8 mouse cellular contexts compared by ENCODE assay signal in the genomic region with DNA sequence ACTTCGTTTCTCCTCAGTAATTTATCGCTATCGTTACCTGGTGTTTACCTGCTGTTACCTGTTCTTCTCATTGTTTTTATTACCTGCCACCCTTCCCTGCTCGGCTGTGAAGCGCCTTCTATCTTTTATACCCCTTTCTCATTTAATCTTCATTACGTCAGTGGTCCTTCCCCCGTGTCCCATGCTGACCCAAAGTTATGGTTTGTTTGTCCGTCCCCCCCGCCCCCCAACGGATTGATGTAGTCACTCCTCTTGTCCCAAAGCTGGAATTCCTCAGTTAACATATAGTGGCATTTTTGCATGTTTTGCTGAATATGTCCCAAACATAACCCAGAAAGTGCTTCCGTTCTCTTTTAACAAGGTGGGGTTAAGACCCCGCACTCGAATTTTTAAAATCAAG. TPM values are rescaled to one million over a fixed set of nuclear protein-coding genes. Genes with fewer than 3 reads are reported as not detected.
DNase-seq lines count a peak whose midpoint lies in the region; ATAC-seq and TF ChIP-seq lines count a peak whose summit lies in the region.

No protein-coding gene starts in this region.

- TF ChIP-seq CTCF in lung, postnatal 0 days (IDR thresholded peaks at IDR 0.05) = no peak; the same call in 1 of the 2 replicates
- TF ChIP-seq CTCF in embryonic fibroblast, embryonic 13.5 days (IDR thresholded peaks at IDR 0.05; ENCODE audit: borderline replicate concordance, insufficient read depth, low read length) = no peak
- TF ChIP-seq CTCF in small intestine, adult 2 months (IDR thresholded peaks at IDR 0.05; ENCODE audit: extremely low read depth, insufficient read length, insufficient replicate concordance, low read depth, low read length) = no peak

- no peak for TF ChIP-seq EP300 in lung, postnatal 0 days (IDR thresholded peaks at IDR 0.05)

- peaks cover 10% of the 10 kb centered on the region; the same call in 1 of the 2 replicates for H3K36me3 ChIP-seq in lung, postnatal 0 days (ENCODE audit: insufficient read depth, low read length)
- peaks cover 39% of the 10 kb centered on the region for H3K36me3 ChIP-seq in limb, embryonic 13.5 days
- peaks cover 16% of the 10 kb centered on the region for H3K36me3 ChIP-seq in small intestine, adult 2 months (ENCODE audit: control insufficient read depth, insufficient read depth, low read length)

- peaks cover 6% of the 10 kb centered on the region; the same call in 1 of the 2 replicates for H3K4me1 ChIP-seq in lung, postnatal 0 days (ENCODE audit: insufficient read depth, low read depth, low read length)
- no peaks in the 10 kb centered on the region for H3K4me1 ChIP-seq in embryonic fibroblast, embryonic 13.5 days (ENCODE audit: control insufficient read depth, insufficient read depth, low read length)
- peaks cover 16% of the 10 kb centered on the region for H3K4me1 ChIP-seq in limb, embryonic 13.5 days
- peaks cover 2% of the 10 kb centered on the region; the same call in 1 of the 2 replicates for H3K4me1 ChIP-seq in small intestine, adult 2 months (ENCODE audit: control insufficient read depth, insufficient read depth, insufficient read length, low read length)

- peak overlapping the region; percentile 75 for H3K9ac ChIP-seq in lung, postnatal 0 days (replicated peaks; ENCODE audit: low read depth)
- H3K9ac ChIP-seq in limb, embryonic 13.5 days = peak overlapping the region; percentile 87

- peak overlapping the region; percentile 63 for H3K4me3 ChIP-seq in lung, postnatal 0 days (ENCODE audit: low read depth, low read length)
- peak overlapping the region; percentile 88 for H3K4me3 ChIP-seq in embryonic fibroblast, embryonic 13.5 days (ENCODE audit: insufficient read depth, low read length)
- peak overlapping the region; percentile 89 for H3K4me3 ChIP-seq in limb, embryonic 13.5 days
- peak overlapping the region; percentile 95 for H3K4me3 ChIP-seq in small intestine, adult 2 months (ENCODE audit: low read depth, low read length)

- WGBS in lung, postnatal 0 days = 3% methylated on average over 13 of the region's 13 CpGs
- WGBS in limb, embryonic 13.5 days = 4% methylated on average over 13 of the region's 13 CpGs
- 1% methylated on average over 13 of the region's 13 CpGs for WGBS in small intestine, adult 2 months

- TF ChIP-seq POLR2A in embryonic fibroblast, embryonic 13.5 days (IDR thresholded peaks at IDR 0.05; ENCODE audit: low read depth, low read length) = no peak
- no peak for TF ChIP-seq POLR2A in small intestine, adult 2 months (IDR thresholded peaks at IDR 0.05; ENCODE audit: low read depth, low read length)

- H3K4me2 ChIP-seq in lung, postnatal 0 days (replicated peaks; ENCODE audit: low read depth, low read length) = peak overlapping the region; percentile 68
- peak overlapping the region; percentile 85 for H3K4me2 ChIP-seq in limb, embryonic 13.5 days (replicated peaks)

- DNase-seq in lung, postnatal 0 days (ENCODE audit: low spot score) = peak; percentile 17
- no peak for DNase-seq in lung, postnatal 14 days
- no peak for DNase-seq in ovary, postnatal 36 days (ENCODE audit: low spot score)
- no peak for DNase-seq in thymus, adult 18-20 months
- DNase-seq in ovary, adult 18-20 months (ENCODE audit: low spot score) = no peak

- peak overlapping the region; percentile 33; the same call in 1 of the 2 replicates for H3K27ac ChIP-seq in lung, postnatal 0 days (ENCODE audit: low read length)
- peak overlapping the region; percentile 36 for H3K27ac ChIP-seq in embryonic fibroblast, embryonic 13.5 days (ENCODE audit: insufficient read depth, low read length)
- peak overlapping the region; percentile 65; the same call in 1 of the 2 replicates for H3K27ac ChIP-seq in limb, embryonic 13.5 days
- peak overlapping the region; percentile 43 for H3K27ac ChIP-seq in small intestine, adult 2 months (ENCODE audit: insufficient read depth, low read depth, low read length)

- H3K27me3 ChIP-seq in lung, postnatal 0 days (replicated peaks; ENCODE audit: insufficient read depth, low read length) = no peaks in the 10 kb centered on the region
- H3K27me3 ChIP-seq in limb, embryonic 13.5 days = no peaks in the 10 kb centered on the region
- no peaks in the 10 kb centered on the region for H3K27me3 ChIP-seq in small intestine, adult 2 months (ENCODE audit: control insufficient read depth, insufficient read depth, low read length)

- no peaks in the 10 kb centered on the region for H3K9me3 ChIP-seq in lung, postnatal 0 days (ENCODE audit: low read length)
- no peaks in the 10 kb centered on the region for H3K9me3 ChIP-seq in limb, embryonic 13.5 days

- no peak for ATAC-seq in lung, postnatal 0 days
- no peak for ATAC-seq in limb, embryonic 13.5 days (ENCODE audit: low FRiP score, low read depth)

RNA-seq across cellular contexts. Expression of a gene that starts 0.7 kb away (rescaled TPM):
- polyA plus RNA-seq in lung, postnatal 0 days (2015; fragmentation: Nextera tagmentation; extraction: Ambion mirVana) = 59.8 and 62.1 TPM in 2 replicates
- polyA plus RNA-seq in embryonic fibroblast, embryonic 13.5 days (2011; ENCODE audit: insufficient read length, low read depth, missing spikeins) = 30.4 and 31.2 TPM in 2 replicates
- 30.2 and 34.0 TPM in 2 replicates for polyA plus RNA-seq in limb, embryonic 13.5 days (2015; fragmentation: Nextera tagmentation; extraction: Ambion mirVana)
- polyA plus RNA-seq in small intestine, adult 2 months (2012; rRNA removed) = 36.4 and 62.8 TPM in 2 replicates

RNA-seq across cellular contexts. Expression of a gene that starts 5.0 kb away (rescaled TPM):
- polyA plus RNA-seq in lung, postnatal 0 days (2015; fragmentation: Nextera tagmentation; extraction: Ambion mirVana) = 113 and 119 TPM in 2 replicates
- 106 and 112 TPM in 2 replicates for polyA plus RNA-seq in embryonic fibroblast, embryonic 13.5 days (2011; ENCODE audit: insufficient read length, low read depth, missing spikeins)
- 224 and 240 TPM in 2 replicates for polyA plus RNA-seq in limb, embryonic 13.5 days (2015; fragmentation: Nextera tagmentation; extraction: Ambion mirVana)
- polyA plus RNA-seq in small intestine, adult 2 months (2012; rRNA removed) = 0.14 and 0.89 TPM in 2 replicates

RNA-seq across cellular contexts. Expression of a gene that starts 18.0 kb away (rescaled TPM):
- polyA plus RNA-seq in lung, postnatal 0 days (2015; fragmentation: Nextera tagmentation; extraction: Ambion mirVana) = 13.6 and 13.8 TPM in 2 replicates
- 34.4 and 44.8 TPM in 2 replicates for polyA plus RNA-seq in embryonic fibroblast, embryonic 13.5 days (2011; ENCODE audit: insufficient read length, low read depth, missing spikeins)
- polyA plus RNA-seq in limb, embryonic 13.5 days (2015; fragmentation: Nextera tagmentation; extraction: Ambion mirVana) = 25.3 and 27.1 TPM in 2 replicates
- 4.6 and 7.0 TPM in 2 replicates for polyA plus RNA-seq in small intestine, adult 2 months (2012; rRNA removed)

RNA-seq across cellular contexts. Expression of a gene that starts 18.3 kb away (rescaled TPM):
- 44.0 and 51.9 TPM in 2 replicates for polyA plus RNA-seq in lung, postnatal 0 days (2015; fragmentation: Nextera tagmentation; extraction: Ambion mirVana)
- polyA plus RNA-seq in embryonic fibroblast, embryonic 13.5 days (2011; ENCODE audit: insufficient read length, low read depth, missing spikeins) = 55.5 and 59.0 TPM in 2 replicates
- polyA plus RNA-seq in limb, embryonic 13.5 days (2015; fragmentation: Nextera tagmentation; extraction: Ambion mirVana) = 58.8 and 66.8 TPM in 2 replicates
- polyA plus RNA-seq in small intestine, adult 2 months (2012; rRNA removed) = 4.6 and 12.1 TPM in 2 replicates

RNA-seq across cellular contexts. Expression of a gene that starts 31.4 kb away (rescaled TPM):
- 8.2 and 9.8 TPM in 2 replicates for polyA plus RNA-seq in lung, postnatal 0 days (2015; fragmentation: Nextera tagmentation; extraction: Ambion mirVana)
- polyA plus RNA-seq in embryonic fibroblast, embryonic 13.5 days (2011; ENCODE audit: insufficient read length, low read depth, missing spikeins) = 43.6 and 54.0 TPM in 2 replicates
- polyA plus RNA-seq in limb, embryonic 13.5 days (2015; fragmentation: Nextera tagmentation; extraction: Ambion mirVana) = 0.56 and 0.78 TPM in 2 replicates
- 1.2 and 2.5 TPM in 2 replicates for polyA plus RNA-seq in small intestine, adult 2 months (2012; rRNA removed)

Comparison
In these comparisons a context has a peak if more than half of its experiments do, and no peak if none do; other contexts are left out.
1. RNA of a gene that starts 5.0 kb away (polyA plus RNA-seq): 224 to 240 TPM in limb, embryonic 13.5 days, 113 to 119 TPM in lung, postnatal 0 days and 106 to 112 TPM in embryonic fibroblast, embryonic 13.5 days; 0.14 to 0.89 TPM in small intestine, adult 2 months; every median in the first group is over 10 times any median in the second.
2. Peak in every context shown above with its lines, with median percentiles within 50 percentile points of each other: H3K27ac ChIP-seq and H3K4me3 ChIP-seq.